Mouse (Mus musculus) inflammation-experienced regulatory T-cells (primary cell): Measurements from ENCODE around the gene Zfp398. TPM values are rescaled to one million over a fixed set of nuclear protein-coding genes. Genes with fewer than 3 reads are reported as not detected.

Experiments
- polyA plus RNA-seq, 2 experiments: library from polyadenylated mRNA; unstranded; fragments of 100-300 nt; shearing (Covaris generic); gene quantifications; one replicate each; pipeline ENCODE4 v1.2.1; 2017

Gene Zfp398
- polyA plus RNA-seq = 10 to 100 TPM; 17.1 to 20.2 TPM

GRCm38 (mm10) chr6:47835482-47835983 is at the start of gene Zfp398:
Gene Zfp398 (plus strand): TSS chr6:47835661.

GRCm38 (mm10) chr6:47813257-47813878 is 22.1 kb upstream of the Zfp398 start, which contains the start of gene Pdia4:
Gene Pdia4 (minus strand): TSS chr6:47813430.

GRCm38 (mm10) chr6:47830104-47831078 is 5.1 kb upstream of the Zfp398 start, which contains the start of gene Zfp786:
Gene Zfp786 (minus strand): TSS chr6:47830867.

GRCm38 (mm10) chr6:47877058-47877457 is 41.6 kb downstream of the Zfp398 start, which contains the start of gene Zfp282:
Gene Zfp282 (plus strand): TSS chr6:47877204.

GRCm38 (mm10) chr6:47920447-47921340 is 85.2 kb downstream of the Zfp398 start, which contains the start of gene Zfp212:
Gene Zfp212 (plus strand): TSS chr6:47920476.

Other genes with a start within 250 kb of the Zfp398 start
- gene Ezh2, start 240.3 kb upstream of the Zfp398 start, polyA plus RNA-seq = 10 to 100 TPM; 40.7 to 48.2 TPM
- gene Pdia4, start 22.2 kb upstream of the Zfp398 start, polyA plus RNA-seq = 100 to 1,000 TPM; 139 to 149 TPM
- gene Zfp786, start 4.8 kb upstream of the Zfp398 start, polyA plus RNA-seq = under 1 TPM in 1 of 2 experiments, not detected in 1; 0.36 TPM
- 1 to 10 TPM; 5.7 to 8.7 TPM for gene Zfp282, start 41.5 kb downstream of the Zfp398 start, polyA plus RNA-seq
- 10 to 100 TPM; 15.1 to 16.4 TPM for gene Zfp212, start 84.8 kb downstream of the Zfp398 start, polyA plus RNA-seq
- 10 to 100 TPM; 24.8 to 32.2 TPM for gene Zfp956, start 117.7 kb downstream of the Zfp398 start, polyA plus RNA-seq
- 10 to 100 TPM; 37.7 to 47.6 TPM for gene Zfp777, start 213.2 kb downstream of the Zfp398 start, polyA plus RNA-seq